Mouse (Mus musculus) frontal cortex, postnatal 25 days (tissue): Measurements from ENCODE around the gene Stx18.

Experiments used
- DNase-seq, 2 experiments: peaks; one replicate each; pipeline ENCODE4 v3.0.0; 2022; ENCODE audit warnings: low spot score in 2 of 2

Gene Stx18

GRCm38 (mm10) chr5:38038710-38039592, at the start of gene Stx18:
TSS of gene Stx18 (plus strand) at chr5:38038742.
- DNase-seq, result peak; percentile 80 to 86

- DNase-seq, result no peak
Measured at GRCm38 (mm10) chr5:37992346-37992745, 46.2 kb upstream of the Stx18 start.

- DNase-seq, result no peak
Measured at GRCm38 (mm10) chr5:37998805-37999204, 39.7 kb upstream of the Stx18 start.

- DNase-seq, result no peak
Measured at GRCm38 (mm10) chr5:38002573-38002972, 36.0 kb upstream of the Stx18 start.

DNA sequence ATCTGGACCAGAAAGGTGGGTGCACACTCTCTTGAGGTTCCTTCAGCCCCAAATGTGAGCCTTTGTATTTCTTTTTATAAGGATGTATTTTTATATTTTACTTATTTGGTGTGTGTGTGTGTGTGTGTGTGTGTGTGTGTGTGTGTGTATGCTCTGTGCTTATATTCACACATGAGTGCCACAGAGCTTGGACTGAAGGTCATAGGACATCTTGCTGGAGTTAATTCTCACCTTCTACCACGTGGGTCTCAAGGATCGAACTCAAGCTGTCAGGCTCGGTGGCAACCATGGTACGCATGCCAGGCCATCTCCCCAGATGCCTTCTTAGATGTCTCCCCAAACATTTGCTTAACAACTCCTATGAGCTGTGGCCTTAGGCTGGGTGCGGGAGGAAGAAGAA, 33.8 kb upstream of the Stx18 start:
- no peak for DNase-seq

DNA sequence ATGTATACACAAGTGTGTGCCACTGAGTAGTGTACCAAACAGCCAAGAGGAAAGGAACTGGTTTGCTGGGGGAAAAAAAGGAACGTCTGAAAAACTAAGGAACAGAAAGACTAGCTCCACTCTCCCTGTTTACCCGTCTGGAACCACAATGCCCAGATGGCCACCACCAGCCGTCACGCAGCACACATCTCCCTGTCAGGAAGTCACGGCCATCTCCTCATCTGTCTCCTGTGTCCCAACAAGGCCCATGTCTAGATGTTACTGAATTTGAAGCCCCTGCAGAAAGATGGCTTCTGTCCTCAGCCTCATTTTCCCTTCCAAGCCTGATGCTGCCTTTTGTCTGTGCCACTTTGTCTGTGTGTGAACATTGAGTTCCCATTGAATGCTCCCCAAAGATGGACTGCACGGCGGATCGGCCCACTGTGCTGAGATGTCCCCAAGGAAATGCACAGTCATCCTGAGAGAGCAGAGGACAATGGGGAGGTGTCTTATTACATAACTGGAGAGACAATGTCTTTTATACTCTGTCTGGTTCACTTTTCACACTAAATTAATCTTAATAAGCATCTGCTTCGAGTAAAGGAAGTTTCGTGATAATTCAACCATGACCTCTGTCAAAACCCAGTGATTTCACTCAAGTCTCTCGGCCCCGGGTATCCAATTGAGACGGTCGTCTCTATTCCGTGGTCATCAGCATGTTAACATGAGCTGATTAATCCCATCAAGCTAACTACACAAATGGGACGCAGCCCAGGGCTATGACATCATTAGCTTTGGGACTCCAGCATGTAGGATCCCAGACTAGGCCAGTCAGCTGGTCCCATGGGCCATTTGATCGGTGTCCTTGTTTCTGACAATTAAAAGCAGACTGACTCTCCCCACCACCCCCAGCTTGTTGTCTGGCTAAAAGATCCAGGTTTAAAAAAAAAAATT, 31.9 kb upstream of the Stx18 start:
- no peak for DNase-seq

DNA sequence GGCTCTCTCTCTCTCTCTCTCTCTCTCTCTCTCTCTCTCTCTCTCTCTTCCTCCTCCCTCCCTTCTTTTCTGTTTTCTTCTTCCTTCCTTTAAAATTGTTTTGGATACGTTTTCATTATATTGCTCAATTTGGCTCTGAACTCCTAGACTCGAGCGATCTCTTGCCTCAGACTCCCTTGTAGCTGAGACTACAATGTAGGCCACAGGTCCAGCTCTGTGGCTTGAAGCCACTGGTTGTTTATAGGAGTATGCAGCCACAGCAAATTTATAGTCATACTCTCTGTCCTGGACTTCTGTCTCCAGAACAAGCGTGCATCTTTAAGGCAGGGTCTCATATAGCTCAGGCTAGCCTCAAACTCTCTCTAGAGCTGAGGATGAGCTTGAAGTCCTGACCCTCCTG, 29.5 kb upstream of the Stx18 start:
- no peak for DNase-seq

- no peak for DNase-seq
Measured at GRCm38 (mm10) chr5:38014916-38015315, 23.6 kb upstream of the Stx18 start.

DNA sequence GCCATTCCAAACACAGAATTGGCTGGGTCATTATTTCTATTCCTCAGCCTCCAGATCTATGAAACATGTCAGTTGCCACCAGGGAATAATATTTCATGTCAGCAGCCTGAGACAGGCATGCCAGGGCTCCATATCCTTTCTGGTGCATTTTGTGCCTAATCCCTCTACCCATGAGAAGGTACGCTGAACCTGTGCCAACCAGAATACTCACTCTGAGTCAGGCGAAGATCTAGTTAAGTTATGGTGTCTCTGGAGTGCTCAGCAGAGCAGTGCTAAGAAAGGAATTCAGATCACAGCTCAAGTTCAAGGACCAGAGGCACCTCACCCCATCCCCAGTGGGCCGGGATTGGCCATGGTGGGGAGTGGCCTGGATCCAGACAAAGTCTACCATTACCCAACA, 21.6 kb upstream of the Stx18 start:
- no peak for DNase-seq

DNA sequence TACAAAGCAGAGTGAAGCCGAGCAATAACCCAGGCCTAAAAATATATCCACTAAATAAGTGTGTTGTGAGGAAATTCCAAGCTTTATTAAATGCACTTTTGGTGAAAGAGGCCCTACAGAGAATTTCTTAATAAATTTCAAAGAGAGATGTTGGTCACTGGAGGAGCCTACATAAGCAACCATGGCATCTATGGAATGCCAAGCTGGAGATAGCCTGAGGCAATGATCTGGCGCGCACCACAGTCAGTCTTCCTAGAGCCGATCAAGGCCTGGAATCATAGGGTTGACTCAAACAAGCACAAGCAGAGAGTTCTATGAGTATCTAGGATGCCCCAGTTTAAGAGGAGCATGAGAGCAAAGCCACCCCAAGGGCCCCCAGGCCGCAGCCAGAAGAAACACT, 10.9 kb upstream of the Stx18 start:
- DNase-seq, result no peak

- no peak for DNase-seq
Measured at GRCm38 (mm10) chr5:38038274-38038673, 268 bp upstream of the Stx18 start.

GRCm38 (mm10) chr5:38039796-38040195, 1.3 kb downstream of the Stx18 start:
- no peak for DNase-seq

- no peak for DNase-seq
Measured at GRCm38 (mm10) chr5:38044923-38045322, 6.4 kb downstream of the Stx18 start.

DNA sequence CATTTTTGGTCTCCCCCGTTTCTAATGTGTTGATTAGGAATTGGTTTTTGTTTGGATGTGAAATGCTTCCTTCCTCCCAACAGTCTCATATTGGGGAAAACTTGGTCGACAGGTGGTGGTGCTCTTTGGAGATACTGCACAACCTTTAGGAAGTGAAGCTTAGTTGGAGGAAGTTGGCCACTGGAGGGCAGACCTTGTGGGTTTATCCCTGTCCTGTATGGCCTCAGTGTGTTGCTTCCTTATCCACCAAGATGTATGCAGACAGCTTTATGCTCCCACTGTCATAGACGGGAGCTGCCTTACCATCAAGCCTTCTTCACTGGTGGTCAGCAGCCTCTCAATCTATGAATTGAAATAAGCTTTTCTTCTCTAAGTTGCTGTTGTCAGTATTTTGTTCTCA, 9.6 kb downstream of the Stx18 start:
- DNase-seq, result no peak

GRCm38 (mm10) chr5:38061051-38061450, 22.5 kb downstream of the Stx18 start:
- no peak for DNase-seq

GRCm38 (mm10) chr5:38062709-38063108, 24.2 kb downstream of the Stx18 start:
- DNase-seq, result no peak

DNA sequence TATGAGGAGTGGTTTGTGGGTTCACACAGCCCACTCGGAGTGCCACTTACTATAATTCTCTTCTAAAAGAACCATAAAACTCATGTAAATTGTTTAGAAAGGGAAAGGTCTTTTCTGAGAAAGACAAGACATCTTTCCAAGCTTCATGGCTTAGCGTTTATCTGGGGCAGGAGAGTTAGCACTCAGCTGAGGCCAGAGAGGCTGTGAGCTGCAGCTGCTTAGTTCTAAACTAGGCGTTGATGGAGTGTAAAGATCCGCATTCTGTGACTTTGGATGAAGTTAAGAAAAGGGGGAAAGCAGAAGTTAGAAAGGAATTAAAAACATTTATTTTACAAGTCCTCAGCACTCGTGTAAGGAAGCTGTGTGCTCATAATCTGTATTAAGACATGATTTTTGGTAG, 24.8 kb downstream of the Stx18 start:
- no peak for DNase-seq

DNA sequence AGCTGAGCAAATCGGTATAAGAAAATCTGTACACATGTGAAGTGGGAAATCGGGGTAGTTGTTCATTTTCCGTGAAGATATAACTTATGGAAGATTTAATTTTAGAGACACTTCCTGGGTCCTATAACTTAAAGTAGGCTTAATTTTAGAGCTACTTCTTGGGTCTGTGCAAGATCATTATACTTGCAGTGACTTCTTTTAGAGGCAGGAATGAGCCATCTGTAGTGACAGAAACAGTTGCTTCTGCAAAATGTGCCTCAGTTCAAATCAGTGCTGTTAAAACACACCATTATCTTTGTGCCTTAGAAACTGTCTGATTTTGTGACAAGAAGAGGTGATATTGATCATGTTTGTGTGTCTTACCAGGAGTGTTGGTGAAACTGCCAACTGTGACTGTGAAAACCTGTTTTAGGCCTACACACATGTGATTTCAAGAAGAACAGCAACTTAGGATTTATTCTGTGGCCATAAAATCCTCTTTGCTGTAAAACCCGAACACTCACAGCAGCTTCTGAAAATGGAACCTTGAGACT, 25.6 kb downstream of the Stx18 start:
- no peak for DNase-seq

DNA sequence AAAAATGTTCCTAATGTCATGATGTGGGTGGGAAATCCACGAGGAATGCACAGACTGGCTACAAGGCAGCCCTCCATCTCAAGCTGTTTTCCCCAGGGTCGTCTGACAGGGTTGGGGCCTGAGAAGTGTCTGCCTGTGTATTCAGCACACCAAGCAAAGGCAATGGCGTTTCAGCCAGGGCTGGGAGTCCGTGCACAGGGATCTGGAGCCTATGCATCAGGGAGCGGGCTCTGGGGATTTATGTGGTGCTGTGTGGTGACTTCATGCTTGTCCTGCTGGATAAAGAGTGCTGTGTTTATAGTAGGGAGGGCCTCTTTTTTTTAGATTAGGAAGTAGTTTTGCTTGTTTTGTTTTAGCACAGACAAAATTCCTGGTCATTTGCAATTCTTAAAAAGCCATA, 26.2 kb downstream of the Stx18 start:
- no peak for DNase-seq

- no peak for DNase-seq
Measured at GRCm38 (mm10) chr5:38065454-38065853, 26.9 kb downstream of the Stx18 start.

GRCm38 (mm10) chr5:38066606-38067005, 28.1 kb downstream of the Stx18 start:
- DNase-seq, result no peak

GRCm38 (mm10) chr5:38076326-38076725, 37.8 kb downstream of the Stx18 start:
- DNase-seq, result no peak
